Mouse (Mus musculus) liver, postnatal 0 days (tissue): ENCODE data around the gene Themis3. TPM values are rescaled to one million over a fixed set of nuclear protein-coding genes. Genes with fewer than 3 reads are reported as not detected.
"Not testable (repeated sequence)": the region's sequence is repeated elsewhere in the genome, so short reads cannot be mapped to it uniquely, and the experiment has no call there.

Experiments
- ATAC-seq: fragments of 200-750 bp; cut with Nextera tagmentation; 2 replicates; pipeline ENCODE4 v1.8.0; 2017; ENCODE audit warnings: mild to moderate bottlenecking, moderate library complexity
- DNase-seq: peaks from one replicate; pipeline ENCODE4 v3.0.0-alpha.2; 2016
- H3K27ac ChIP-seq: fragments of 300-500 bp; sonication (generic); 2 replicates; pipeline ENCODE4 v1.5.1; 2014; ENCODE audit warnings: antibody characterized with exemption, moderate library complexity, mild to moderate bottlenecking, low read depth
- H3K27me3 ChIP-seq: fragments of 300-500 bp; sonication (generic); 2 replicates; pipeline ENCODE4 v1.6.1; 2014; ENCODE audit warnings: low read length, control low read depth, mixed read lengths; ENCODE audit not compliant: insufficient read depth
- H3K36me3 ChIP-seq: fragments of 300-500 bp; sonication (generic); replicated peaks from 2 replicates; pipeline ENCODE4 v1.6.1; 2014; ENCODE audit warnings: mild to moderate bottlenecking, control low read depth, low read length, moderate library complexity, mixed read lengths; ENCODE audit not compliant: insufficient read depth
- H3K4me1 ChIP-seq: fragments of 300-500 bp; sonication (generic); 2 replicates; pipeline ENCODE4 v1.6.1; 2014; ENCODE audit warnings: antibody characterized with exemption, mild to moderate bottlenecking, control low read depth; ENCODE audit not compliant: insufficient read depth
- H3K4me2 ChIP-seq: fragments of 300-500 bp; sonication (generic); 2 replicates; pipeline ENCODE4 v1.6.1; 2014; ENCODE audit warnings: low read depth, mild to moderate bottlenecking, low read length, moderate library complexity, mixed read lengths
- H3K4me3 ChIP-seq: fragments of 300-500 bp; sonication (generic); 2 replicates; pipeline ENCODE4 v1.5.1; 2014; ENCODE audit warnings: low read depth, low read length
- H3K9ac ChIP-seq: fragments of 300-500 bp; sonication (generic); replicated peaks from 2 replicates; pipeline ENCODE4 v1.6.1; 2014; ENCODE audit warnings: mild to moderate bottlenecking, moderate library complexity
- H3K9me3 ChIP-seq: fragments of 300-500 bp; sonication (generic); 2 replicates; pipeline ENCODE4 v1.6.1; 2016; ENCODE audit warnings: mild to moderate bottlenecking, control low read depth, low read length, mixed read lengths
- CTCF ChIP-seq: sonication (generic); IDR thresholded peaks from 2 replicates; pipeline ENCODE4 v1.5.1; 2016; ENCODE audit warnings: antibody characterized with exemption, low read depth
- EP300 ChIP-seq: IDR thresholded peaks from 2 replicates; pipeline ENCODE4 v1.6.1; 2016; ENCODE audit warnings: antibody characterized with exemption, low read depth, mild to moderate bottlenecking
- WGBS: fragments of 180-500 bp; shearing (Covaris S2); extraction: QIAGEN DNeasy Blood & Tissue Kit; methylation state at CpG from one replicate; pipeline ENCODE4 v1.1.7; 2014; ENCODE audit not compliant: insufficient replicate concordance; 5-methylcytosine and 5-hydroxymethylcytosine counted together
- polyA plus RNA-seq: library from polyadenylated mRNA; unstranded; fragments of >200 nt; fragmentation: Nextera tagmentation; extraction: Ambion mirVana; gene quantifications from 2 replicates; pipeline ENCODE4 v1.2.1, GENCODE M21; 2015

The Themis3 gene
- polyA plus RNA-seq, 1 experiment from 2014 or later, result 0.04 TPM

DNA sequence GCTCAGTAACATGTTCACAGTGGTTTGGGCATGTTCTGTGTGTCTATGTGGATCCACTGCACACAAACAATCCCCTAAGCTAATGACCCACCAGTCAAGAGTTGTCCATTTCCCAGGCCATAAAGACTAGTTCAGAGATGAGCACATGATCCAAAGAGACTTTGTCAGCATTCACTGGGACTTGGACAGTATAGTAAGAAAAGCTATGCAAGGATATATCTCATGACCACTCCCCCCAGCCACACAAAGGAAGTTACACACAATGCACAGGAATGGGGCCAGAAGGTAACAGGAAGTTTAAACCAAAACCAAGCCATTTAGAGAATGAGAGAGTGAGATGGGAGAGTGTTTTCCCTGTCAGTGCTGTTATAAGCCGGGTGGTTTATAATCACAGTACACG, 33.0 kb downstream of the Themis3 start:
- Histone ChIP-seq H3K36me3 (no peaks in the 10 kb centered on the region), H3K4me3 (no peak overlapping the region), H3K27ac (no peak overlapping the region), H3K9ac (no peak overlapping the region), H3K9me3 (no peaks in the 10 kb centered on the region), H3K4me2 (no peak overlapping the region), H3K4me1 (no peaks in the 10 kb centered on the region), H3K27me3 (no peaks in the 10 kb centered on the region)
- TF ChIP-seq CTCF (no peak), EP300 (no peak)
- ATAC-seq (no peak), DNase-seq (no peak)
- WGBS, result 50% methylated on average over 2 of the region's 2 CpGs

DNA sequence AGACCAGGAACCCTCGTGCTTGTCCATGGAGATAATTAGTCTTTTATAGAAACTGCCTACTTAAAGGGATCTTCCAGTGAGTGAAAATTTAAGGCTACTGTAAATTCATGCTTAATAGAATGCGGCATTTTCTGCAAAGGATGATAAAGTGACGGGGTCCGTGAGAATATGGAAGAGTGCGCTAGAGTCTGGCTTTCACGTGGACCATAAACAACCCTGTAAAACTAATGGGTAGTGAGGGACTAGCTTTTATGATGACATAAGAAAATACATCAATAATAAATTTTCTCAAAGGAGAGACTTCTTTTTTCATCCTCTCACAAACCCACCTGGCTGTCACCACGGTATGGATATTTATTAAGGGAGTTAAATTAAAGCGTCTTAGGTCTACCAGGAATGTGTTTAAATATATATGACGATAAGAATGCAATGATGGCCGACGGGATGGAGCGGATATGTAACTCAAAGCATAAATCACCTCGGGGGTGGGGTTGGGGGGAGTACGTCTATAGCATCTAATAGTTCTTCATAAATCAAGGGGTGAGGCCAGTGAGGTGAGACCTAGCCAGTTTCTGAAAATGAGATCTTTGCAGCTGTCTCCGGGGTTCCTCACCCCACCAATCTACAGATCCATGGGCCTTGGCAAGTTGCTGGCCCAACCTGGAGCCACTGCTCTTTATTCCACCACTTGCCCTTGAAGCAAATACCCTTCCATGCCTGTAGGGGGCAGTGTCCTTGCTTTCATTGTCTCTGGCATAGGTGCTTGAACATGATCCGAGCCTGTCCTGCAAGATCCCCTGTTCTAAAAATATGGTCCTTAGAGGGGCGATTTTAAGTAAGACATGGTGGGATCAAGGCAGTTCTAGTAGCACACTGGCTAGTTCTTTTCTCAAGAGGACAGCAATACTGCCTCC, 35.8 kb downstream of the Themis3 start:
- Histone ChIP-seq H3K36me3 (no peaks in the 10 kb centered on the region), H3K4me3 (no peak overlapping the region), H3K9me3 (no peaks in the 10 kb centered on the region), H3K27me3 (no peaks in the 10 kb centered on the region), H3K4me1 (no peaks in the 10 kb centered on the region), H3K4me2 (no peak overlapping the region), H3K27ac (no peak overlapping the region), H3K9ac (no peak overlapping the region)
- TF ChIP-seq CTCF (peak; percentile 43), EP300 (no peak)
- DNase-seq, result no peak
- 80% methylated on average over 17 of the region's 17 CpGs for WGBS
- ATAC-seq, result no peak

DNA sequence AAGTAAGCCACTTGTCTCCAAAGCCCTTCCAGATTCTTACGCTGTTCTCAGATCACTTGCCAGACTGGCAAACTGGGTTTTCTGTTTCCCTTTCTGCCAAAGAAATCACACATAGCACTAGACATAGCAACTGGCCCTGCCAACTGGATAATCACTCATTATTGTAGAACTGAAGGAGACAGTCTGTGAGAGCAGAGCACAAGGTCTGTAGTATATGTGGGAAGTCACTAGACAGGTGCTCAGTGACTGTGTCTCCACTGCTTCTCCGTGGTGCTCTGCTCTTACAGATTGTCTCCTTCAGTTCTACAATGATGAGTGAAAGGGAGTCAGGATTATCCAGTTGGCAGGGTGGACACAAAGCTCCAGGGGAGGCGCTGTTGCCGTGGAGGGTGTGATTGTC, 41.7 kb downstream of the Themis3 start:
- no peak overlapping the region for H3K4me2 ChIP-seq
- ATAC-seq (no peak), DNase-seq (no peak)
- 70% methylated on average over 4 of the region's 4 CpGs for WGBS
- no peaks in the 10 kb centered on the region for H3K27me3 ChIP-seq
- TF ChIP-seq EP300 (no peak), CTCF (no peak)
- H3K9me3 ChIP-seq, result peaks cover 3% of the 10 kb centered on the region; the same call in 1 of the 2 replicates
- H3K9ac ChIP-seq, result no peak overlapping the region
- no peak overlapping the region for H3K4me3 ChIP-seq
- H3K27ac ChIP-seq, result no peak overlapping the region
- no peaks in the 10 kb centered on the region for H3K4me1 ChIP-seq
- H3K36me3 ChIP-seq, result no peaks in the 10 kb centered on the region

DNA sequence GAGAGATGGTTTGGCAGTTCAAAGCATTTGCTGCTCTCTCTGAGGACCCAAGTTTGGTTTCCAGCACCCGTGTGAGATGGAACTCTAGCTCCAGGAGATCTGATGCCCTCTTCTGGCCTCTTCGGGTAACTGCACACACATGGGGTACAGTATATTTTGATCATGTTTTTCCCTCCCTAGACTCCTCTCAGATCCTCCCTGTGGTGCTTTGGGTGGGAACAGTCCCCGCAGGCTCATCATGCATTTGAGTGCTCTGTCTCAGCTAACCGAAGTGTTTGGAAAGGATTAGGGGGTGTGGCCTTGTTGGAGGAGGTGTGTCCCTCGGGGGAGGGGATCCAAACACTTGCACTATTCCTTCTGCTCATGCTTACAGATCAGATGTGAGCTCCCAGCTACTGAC, 43.9 kb downstream of the Themis3 start:
- ATAC-seq, result no peak
- no peak overlapping the region for H3K4me3 ChIP-seq
- H3K27ac ChIP-seq, result no peak overlapping the region
- no peak for DNase-seq
- H3K4me2 ChIP-seq, result no peak overlapping the region
- no peaks in the 10 kb centered on the region for H3K36me3 ChIP-seq
- no peaks in the 10 kb centered on the region for H3K27me3 ChIP-seq
- no peak for TF ChIP-seq CTCF
- no peak for TF ChIP-seq EP300
- H3K9me3 ChIP-seq, result peaks cover 3% of the 10 kb centered on the region; the same call in 1 of the 2 replicates
- H3K9ac ChIP-seq, result no peak overlapping the region
- 81% methylated on average over 5 of the region's 5 CpGs for WGBS
- no peaks in the 10 kb centered on the region for H3K4me1 ChIP-seq

DNA sequence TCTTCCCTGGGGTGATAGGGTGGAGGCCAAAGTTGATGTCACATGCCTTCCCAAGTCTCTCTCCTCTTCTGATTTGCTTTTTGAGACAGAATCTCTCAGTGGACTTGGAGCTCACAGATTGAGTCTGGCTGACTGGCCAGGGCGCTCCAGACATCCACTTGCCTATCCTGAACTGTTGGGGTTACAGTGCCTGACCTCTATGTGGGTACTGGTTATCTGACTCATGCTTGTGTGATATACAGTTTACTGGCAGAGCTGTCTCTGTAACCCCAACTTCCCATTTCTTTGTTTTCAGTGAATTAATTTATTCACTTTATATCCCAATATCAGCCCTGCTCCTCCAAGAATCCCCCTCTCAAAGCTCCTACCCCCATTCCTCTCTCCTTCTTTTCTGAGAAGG, 62.1 kb downstream of the Themis3 start:
- H3K27me3 ChIP-seq, result no peaks in the 10 kb centered on the region
- no peak overlapping the region for H3K9ac ChIP-seq
- H3K4me2 ChIP-seq, result no peak overlapping the region
- no peaks in the 10 kb centered on the region for H3K36me3 ChIP-seq
- H3K9me3 ChIP-seq, result no peaks in the 10 kb centered on the region
- no peak overlapping the region for H3K27ac ChIP-seq
- no peaks in the 10 kb centered on the region for H3K4me1 ChIP-seq
- DNase-seq (no peak), ATAC-seq (no peak)
- WGBS, result 70% methylated on average over 1 of the region's 1 CpGs
- H3K4me3 ChIP-seq, result no peak overlapping the region
- no peak for TF ChIP-seq EP300
- TF ChIP-seq CTCF, result no peak

DNA sequence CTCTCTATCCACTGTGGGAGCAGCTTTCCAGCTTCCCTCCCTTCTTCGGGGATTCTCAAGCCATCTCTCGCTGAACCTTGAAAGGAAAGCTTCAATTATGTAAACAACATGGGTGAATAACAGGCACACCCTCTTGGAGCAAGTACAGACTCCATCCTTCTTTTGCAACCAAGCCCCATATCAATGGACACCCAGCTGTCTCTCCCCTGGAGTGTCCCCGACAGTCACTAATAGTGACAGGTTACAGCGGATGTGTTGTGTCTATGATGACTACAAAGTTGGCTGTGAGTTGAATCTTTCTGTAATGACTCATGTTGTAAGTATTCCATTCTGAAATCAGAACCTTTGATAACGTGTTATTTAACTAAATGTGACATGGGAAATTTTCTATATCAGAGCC, 71.0 kb downstream of the Themis3 start:
- ATAC-seq (no peak), DNase-seq (no peak)
- Histone ChIP-seq H3K4me1 (peaks cover 8% of the 10 kb centered on the region), H3K27ac (no peak overlapping the region), H3K36me3 (no peaks in the 10 kb centered on the region), H3K4me2 (no peak overlapping the region), H3K27me3 (no peaks in the 10 kb centered on the region), H3K4me3 (no peak overlapping the region), H3K9me3 (no peaks in the 10 kb centered on the region), H3K9ac (no peak overlapping the region)
- 70% methylated on average over 5 of the region's 5 CpGs for WGBS
- TF ChIP-seq CTCF (no peak), EP300 (no peak)

DNA sequence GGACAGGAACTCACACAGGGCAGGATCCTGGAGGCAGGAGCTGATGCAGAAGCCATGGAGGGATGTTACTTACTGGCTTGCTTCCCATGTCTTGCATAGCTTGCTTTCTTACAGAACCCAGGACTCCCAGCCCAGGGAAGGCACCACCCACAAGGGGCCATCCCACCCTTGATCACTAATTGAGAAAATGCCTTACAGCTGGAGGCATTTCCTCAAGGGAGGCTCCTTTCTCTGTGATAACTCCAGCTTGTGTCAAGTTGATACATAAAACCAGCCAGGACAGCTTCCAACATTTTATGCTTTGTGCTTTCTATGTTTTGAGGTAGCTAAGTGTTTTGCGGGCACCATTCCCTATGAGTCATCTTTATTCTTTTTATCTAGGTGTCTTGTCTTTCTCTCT, 71.8 kb downstream of the Themis3 start:
- 73% methylated on average over 1 of the region's 1 CpGs for WGBS

More for the DNA sequence above, 71.8 kb downstream of the Themis3 start:
- not testable (repeated sequence) for H3K4me2 ChIP-seq, DNase-seq, H3K27ac ChIP-seq, H3K27me3 ChIP-seq, H3K9ac ChIP-seq, H3K36me3 ChIP-seq, ATAC-seq, H3K4me3 ChIP-seq, H3K9me3 ChIP-seq
- peaks cover 13% of the 10 kb centered on the region for H3K4me1 ChIP-seq
